ENCODE assay signal across 16 mouse cellular contexts in the genomic region with DNA sequence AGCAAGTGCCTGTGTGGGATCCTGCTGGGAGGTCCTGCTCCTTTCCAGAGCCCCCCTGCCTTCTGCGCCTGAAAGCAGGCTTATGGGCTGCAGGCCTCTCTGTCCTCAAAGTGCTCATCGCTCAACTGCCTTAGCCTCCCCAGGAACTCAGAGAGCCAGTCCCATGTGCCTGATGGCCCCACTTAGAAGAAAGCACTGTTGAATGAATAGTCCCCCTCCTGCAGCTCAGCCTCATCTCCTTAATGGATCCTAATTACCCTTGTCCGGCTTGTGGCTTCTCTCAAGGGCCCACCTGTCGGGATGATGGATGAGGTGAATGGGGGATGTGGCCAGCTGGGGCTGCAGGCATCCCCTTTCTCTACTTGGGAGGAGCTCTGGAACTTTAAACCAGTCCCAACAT.
DNase-seq lines count a peak whose midpoint lies in the region; ATAC-seq and TF ChIP-seq lines count a peak whose summit lies in the region.
"Had no signal": no experiment of that assay in that cellular context is flagged by ENCODE, and none has a peak within 500 bp of the region (broad histone marks: within the 10 kb centered on the region; RNA-seq: fewer than 3 reads in every experiment).

No protein-coding gene starts in this region.

- no peak overlapping the region for H3K27ac ChIP-seq in hindbrain, embryonic 11.5 days (ENCODE audit: low read depth, low read length)
- H3K27ac ChIP-seq in hindbrain, embryonic 14.5 days, result no peak overlapping the region
- H3K27ac ChIP-seq: intestine, embryonic 15.5 days; layer of hippocampus, adult 2 months; limb, embryonic 13.5 days; liver, embryonic 15.5 days had no signal

- WGBS in hindbrain, embryonic 11.5 days, result 8% methylated on average over 4 of the region's 4 CpGs
- WGBS in hindbrain, embryonic 14.5 days, result 15% methylated on average over 4 of the region's 4 CpGs

- H3K4me2 ChIP-seq in hindbrain, embryonic 11.5 days (replicated peaks; ENCODE audit: low read depth, low read length), result no peak overlapping the region
- H3K4me2 ChIP-seq in hindbrain, embryonic 14.5 days (replicated peaks), result no peak overlapping the region
- H3K4me2 ChIP-seq: heart, embryonic 11.5 days; intestine, embryonic 15.5 days; limb, embryonic 13.5 days; liver, embryonic 15.5 days had no signal

- H3K27me3 ChIP-seq in hindbrain, embryonic 11.5 days (ENCODE audit: control insufficient read depth, insufficient read depth, low read length), result no peaks in the 10 kb centered on the region; the same call in none of the 2 replicates
- no peaks in the 10 kb centered on the region for H3K27me3 ChIP-seq in hindbrain, embryonic 14.5 days (ENCODE audit: control insufficient read depth, insufficient read depth, low read length)
- H3K27me3 ChIP-seq: intestine, embryonic 15.5 days; limb, embryonic 13.5 days; liver, embryonic 15.5 days had no signal

- TF ChIP-seq CTCF in brain, embryonic 14.5 days (IDR thresholded peaks at IDR 0.05; ENCODE audit: borderline replicate concordance, extremely low read depth, insufficient read depth, insufficient read length), result no peak

- no peaks in the 10 kb centered on the region for H3K36me3 ChIP-seq in hindbrain, embryonic 11.5 days (ENCODE audit: control insufficient read depth, insufficient read depth, low read length)
- H3K36me3 ChIP-seq in hindbrain, embryonic 14.5 days (replicated peaks; ENCODE audit: control insufficient read depth, insufficient read depth), result no peaks in the 10 kb centered on the region
- H3K36me3 ChIP-seq: intestine, embryonic 15.5 days; limb, embryonic 13.5 days; liver, embryonic 15.5 days had no signal

- no peak overlapping the region for H3K4me3 ChIP-seq in hindbrain, embryonic 11.5 days (ENCODE audit: low read depth, low read length)
- no peak overlapping the region for H3K4me3 ChIP-seq in hindbrain, embryonic 14.5 days (replicated peaks; ENCODE audit: low read length)
- H3K4me3 ChIP-seq: intestine, embryonic 15.5 days; layer of hippocampus, adult 2 months; limb, embryonic 13.5 days; liver, embryonic 15.5 days had no signal

- H3K9me3 ChIP-seq in hindbrain, embryonic 11.5 days (ENCODE audit: control insufficient read depth, low read length), result no peaks in the 10 kb centered on the region
- no peaks in the 10 kb centered on the region for H3K9me3 ChIP-seq in hindbrain, embryonic 14.5 days (ENCODE audit: control insufficient read depth, low read length)
- H3K9me3 ChIP-seq: intestine, embryonic 15.5 days; limb, embryonic 13.5 days; liver, embryonic 15.5 days had no signal

- no peak overlapping the region for H3K9ac ChIP-seq in hindbrain, embryonic 11.5 days (ENCODE audit: low read depth, low read length)
- H3K9ac ChIP-seq in hindbrain, embryonic 14.5 days, result no peak overlapping the region
- H3K9ac ChIP-seq: intestine, embryonic 15.5 days; limb, embryonic 13.5 days; liver, embryonic 15.5 days had no signal

- no peak for TF ChIP-seq POLR2A in brain, embryonic 14.5 days (IDR thresholded peaks at IDR 0.05; ENCODE audit: borderline replicate concordance, extremely low read depth, insufficient read depth, insufficient read length, poor library complexity, severe bottlenecking)

- peak; percentile 91 for ATAC-seq in hindbrain, embryonic 11.5 days (ENCODE audit: low FRiP score)
- no peak for ATAC-seq in hindbrain, embryonic 14.5 days (ENCODE audit: low FRiP score)
- ATAC-seq: intestine, embryonic 15.5 days had no signal

- peak; percentile 79 for DNase-seq in hindbrain, embryonic 11.5 days (ENCODE audit: low spot score)
- DNase-seq in hindbrain, embryonic 14.5 days (ENCODE audit: low spot score), result no peak
- peak; percentile 10 for DNase-seq in brain, embryonic 14.5 days (ENCODE audit: low read depth)
- peak; percentile 3 for DNase-seq in forelimb bud, embryonic 11.5 days (ENCODE audit: low read depth, low spot score)
- peak; percentile 22 for DNase-seq in retina, embryonic 14.5 days (ENCODE audit: low spot score)
- no peak for DNase-seq in left cerebral cortex, adult 11 months (ENCODE audit: low spot score)
- DNase-seq in adrenal gland, adult 8-10 months, result no peak
- DNase-seq: cerebellum, adult 11 months; cerebellum, postnatal 36 days; gastrocnemius, postnatal 36 days; thymus, postnatal 36 days had no signal

- no peaks in the 10 kb centered on the region for H3K4me1 ChIP-seq in hindbrain, embryonic 11.5 days (replicated peaks; ENCODE audit: control insufficient read depth, insufficient read depth, low read length)
- no peaks in the 10 kb centered on the region for H3K4me1 ChIP-seq in hindbrain, embryonic 14.5 days (replicated peaks; ENCODE audit: control insufficient read depth, insufficient read depth, low read length)
- H3K4me1 ChIP-seq: intestine, embryonic 15.5 days; limb, embryonic 13.5 days; liver, embryonic 15.5 days had no signal

Comparison
In these comparisons a context has a peak if more than half of its experiments do, and no peak if none do; other contexts are left out.
1. DNase-seq: peak in hindbrain, embryonic 11.5 days (single experiment), brain, embryonic 14.5 days (single experiment), forelimb bud, embryonic 11.5 days (single experiment) and retina, embryonic 14.5 days (single experiment); none in hindbrain, embryonic 14.5 days (single experiment), left cerebral cortex, adult 11 months (single experiment) and adrenal gland, adult 8-10 months (single experiment).